Mouse (Mus musculus): Measurements from ENCODE around the gene Arfgef3.

The Arfgef3 gene

DNA sequence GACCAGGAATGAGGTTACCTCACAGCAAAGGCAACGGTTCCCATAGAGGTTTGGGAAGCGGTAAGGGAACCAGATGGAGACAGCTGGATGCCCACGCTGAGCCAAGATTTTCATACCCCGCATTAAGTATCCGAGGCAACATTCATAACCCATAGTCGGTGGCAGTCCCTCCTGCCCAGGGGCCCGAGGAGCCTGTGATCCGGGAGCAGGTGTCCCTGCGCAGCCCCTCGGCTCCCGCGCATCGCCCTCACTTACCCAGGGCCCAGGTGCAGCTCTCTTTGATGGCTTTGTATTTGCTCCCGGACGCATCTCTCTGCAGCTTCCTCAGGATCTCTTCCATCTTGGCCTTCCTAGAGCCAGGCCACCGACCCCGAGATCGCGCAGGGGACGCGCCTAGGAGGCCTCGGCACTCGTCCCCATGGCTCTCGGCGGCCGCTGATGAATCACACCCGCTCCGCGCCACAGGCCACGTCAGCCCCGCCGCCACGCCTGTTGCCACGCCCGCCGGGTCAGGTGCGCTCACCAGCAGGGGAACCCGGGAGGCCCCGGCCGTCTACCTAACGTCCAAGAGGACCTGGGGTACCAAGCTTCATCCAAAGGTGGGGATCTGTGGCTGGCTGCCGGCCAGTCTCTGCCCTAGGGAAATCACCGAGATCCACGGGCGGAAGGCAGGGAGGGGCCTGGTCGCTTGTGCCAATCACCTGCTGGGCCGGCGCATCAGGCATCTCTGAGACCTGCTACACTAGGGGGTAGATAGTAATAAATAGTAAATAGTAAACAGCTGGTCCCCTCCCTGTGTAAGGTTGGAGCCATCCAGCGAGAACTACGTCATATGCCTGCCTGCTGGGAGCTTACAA, at the start of gene Arfgef3:
Gene Arfgef3 (minus strand): TSS at position 664 of the 857 bp plus-strand sequence.
- DNase-seq = peak; percentile 63 to 68

GRCm38 (mm10) chr10:18790063-18790462, 46.3 kb upstream of the Arfgef3 start:
- no peak for DNase-seq

DNA sequence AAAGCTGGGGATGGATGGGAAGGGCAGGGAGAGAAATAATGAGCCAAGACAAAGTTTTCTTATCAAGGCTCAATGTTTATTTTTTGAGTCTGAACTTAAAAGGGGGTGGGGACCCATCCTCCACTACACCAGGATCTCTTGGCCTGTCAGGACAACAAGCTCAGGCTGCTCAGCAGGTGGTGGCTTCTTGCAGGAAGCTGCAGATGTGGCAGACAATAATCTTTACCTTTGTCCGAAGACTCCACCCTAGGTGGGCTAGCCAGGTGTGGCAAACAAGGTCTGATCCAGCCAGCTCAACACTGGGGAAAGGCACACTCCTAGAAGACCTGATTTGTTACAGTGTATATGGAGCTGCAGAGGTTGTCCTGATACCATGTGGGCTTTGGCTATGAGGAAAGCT, 44.9 kb upstream of the Arfgef3 start:
- no peak for DNase-seq

GRCm38 (mm10) chr10:18786693-18787092, 42.9 kb upstream of the Arfgef3 start, which contains the start of gene Gm4922:
Gm4922 (minus strand) TSS chr10:18786793.
- DNase-seq = no peak

- DNase-seq = no peak
Measured at GRCm38 (mm10) chr10:18777546-18777945, 33.8 kb upstream of the Arfgef3 start.

DNA sequence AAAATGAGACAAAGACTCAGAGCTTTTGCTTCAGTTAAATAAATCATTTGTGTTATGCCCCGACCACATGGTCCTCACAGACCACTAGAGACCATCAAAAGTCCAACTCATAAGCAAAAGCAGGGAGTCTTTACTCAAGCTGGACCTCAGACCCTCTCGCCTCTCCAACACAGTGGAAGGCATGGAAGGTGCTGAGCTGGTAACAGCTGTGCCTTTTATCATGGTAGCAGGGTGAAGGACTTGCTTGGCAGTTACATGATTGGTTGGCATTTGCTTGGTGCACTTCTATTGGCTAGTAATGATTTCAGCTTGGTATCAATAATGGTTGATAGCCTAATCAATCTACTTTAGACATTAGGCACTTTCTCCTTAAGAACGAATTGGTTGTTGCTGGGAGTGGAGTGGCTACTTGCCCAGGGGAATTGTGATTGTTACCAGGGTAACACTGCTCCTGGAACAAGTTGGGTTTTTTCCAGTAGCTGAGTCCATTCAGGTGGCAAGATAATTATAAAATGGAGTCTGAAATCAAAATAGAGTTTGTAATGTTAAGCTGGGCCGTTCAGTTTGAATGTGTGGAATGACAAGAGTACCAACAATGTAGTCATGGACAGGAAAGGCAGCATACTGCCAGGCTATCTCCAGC, 28.9 kb upstream of the Arfgef3 start:
- no peak for DNase-seq

- no peak for DNase-seq
Measured at GRCm38 (mm10) chr10:18769909-18770308, 26.2 kb upstream of the Arfgef3 start.

DNA sequence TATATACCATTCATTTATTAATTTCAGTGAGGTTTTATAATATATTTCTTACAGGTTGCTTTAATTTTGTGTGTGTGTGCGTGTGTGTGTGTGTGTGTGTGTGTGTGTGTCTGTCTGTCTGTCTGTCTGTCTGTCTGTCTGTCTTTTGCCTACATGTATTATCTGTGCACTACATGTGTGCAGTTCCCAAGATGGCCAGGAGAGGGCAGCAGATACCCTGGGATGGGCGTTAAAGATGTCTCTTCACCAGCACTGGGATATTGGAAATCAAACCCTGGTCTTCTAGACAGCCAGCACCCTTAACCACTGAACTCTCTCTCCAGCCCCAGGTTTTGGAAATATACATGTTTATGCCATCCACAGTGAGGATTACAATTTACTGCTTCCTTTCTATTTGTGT, 16.5 kb upstream of the Arfgef3 start:
- DNase-seq = peak in 1 of 2 experiments; percentile 43

DNA sequence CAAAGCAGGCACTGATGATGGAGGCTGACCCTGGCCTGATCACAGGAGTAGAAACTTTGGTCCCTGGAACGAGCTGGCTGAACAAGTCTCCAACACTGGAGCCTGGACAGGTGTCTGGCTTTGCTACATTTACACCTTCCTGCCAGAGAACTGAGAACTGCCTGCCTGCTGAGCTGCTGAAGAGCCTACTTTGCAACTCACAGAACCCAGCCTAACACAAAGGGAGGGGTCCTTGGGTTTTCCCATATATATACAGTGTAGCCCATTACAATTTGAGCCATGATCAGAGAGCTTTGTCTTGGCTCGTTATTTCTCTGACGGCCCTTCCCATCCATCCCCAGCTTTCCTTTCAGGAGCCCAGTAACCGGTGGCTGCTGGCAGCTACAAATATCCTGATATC, 6.3 kb upstream of the Arfgef3 start:
- DNase-seq = no peak

DNA sequence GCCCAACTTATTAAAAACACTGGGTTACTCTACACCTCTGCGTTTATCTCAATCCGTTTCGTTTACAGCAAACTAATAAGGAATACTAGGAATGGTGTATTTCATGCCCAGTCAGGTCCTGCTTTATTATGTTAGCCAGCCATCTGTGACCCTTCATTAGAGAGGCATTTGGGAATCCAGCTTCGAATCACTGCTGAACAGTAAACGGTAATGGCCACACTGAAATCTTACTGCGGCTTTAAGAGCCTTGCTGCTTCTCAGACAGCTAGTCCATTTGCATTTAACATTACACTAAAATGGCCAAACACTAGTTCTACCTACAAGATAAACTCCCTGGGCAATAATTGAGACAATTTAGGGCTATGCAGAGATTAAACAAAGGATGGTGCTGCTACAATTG, 1.7 kb downstream of the Arfgef3 start:
- DNase-seq = no peak

- DNase-seq = peak; percentile 35 to 37
Measured at GRCm38 (mm10) chr10:18741024-18741423, 2.7 kb downstream of the Arfgef3 start.

DNA sequence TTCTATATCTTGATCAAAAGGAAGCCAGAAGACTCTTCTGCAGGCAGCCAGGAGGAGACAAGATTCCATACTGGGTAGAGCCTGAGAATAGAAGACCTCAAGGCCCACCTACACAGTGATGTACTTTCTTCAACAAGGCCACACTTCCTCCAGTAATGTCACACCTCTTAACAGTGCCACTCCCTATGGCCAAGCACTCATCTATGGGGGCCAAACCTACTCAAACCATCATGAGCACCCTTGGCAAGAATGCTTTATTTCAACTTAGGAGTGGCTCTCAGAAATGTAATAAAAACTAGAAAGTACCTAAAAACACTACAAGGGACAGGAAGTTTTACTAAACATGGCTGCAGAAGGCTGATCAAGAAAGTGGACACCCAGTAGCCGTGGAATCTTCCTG, 15.2 kb downstream of the Arfgef3 start:
- DNase-seq = no peak

DNA sequence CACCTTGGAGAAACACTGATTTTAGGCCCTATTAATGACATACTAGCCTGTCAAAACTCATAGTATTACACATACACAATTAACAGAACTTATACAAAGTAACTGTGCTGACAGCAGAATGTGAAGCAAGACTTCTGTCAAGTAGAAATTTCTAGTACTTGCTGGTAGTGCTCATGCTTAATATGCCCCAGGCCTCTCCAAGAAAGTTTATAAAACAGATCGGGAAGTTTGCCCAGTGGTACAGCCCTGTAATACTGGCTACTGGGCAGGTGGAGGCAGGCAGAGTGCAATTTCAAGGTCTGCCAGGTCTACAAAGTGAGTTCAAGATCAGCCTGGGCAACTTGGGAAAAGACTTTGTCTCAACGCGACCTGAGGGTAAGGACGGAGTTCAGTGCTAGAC, 32.3 kb downstream of the Arfgef3 start:
- DNase-seq = no peak

- no peak for DNase-seq
Measured at GRCm38 (mm10) chr10:18710949-18711348, 32.8 kb downstream of the Arfgef3 start.

DNA sequence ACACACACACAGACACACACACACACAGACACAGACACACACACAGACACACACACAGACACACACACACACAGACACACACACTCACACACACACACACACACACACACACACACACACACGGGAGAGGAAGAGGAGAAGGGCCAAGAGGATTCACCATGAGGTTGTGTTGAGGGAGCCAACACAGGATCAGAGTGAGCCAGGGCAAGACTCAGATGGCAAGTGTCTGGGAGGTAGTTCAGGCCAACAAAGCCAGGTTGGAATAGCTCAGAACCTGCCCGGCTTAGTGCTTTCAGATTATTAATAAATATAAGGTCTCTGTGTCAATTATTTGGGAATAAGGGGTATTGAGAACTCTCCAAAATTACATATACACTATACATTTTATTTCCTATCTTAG, 33.9 kb downstream of the Arfgef3 start:
- no peak for DNase-seq

GRCm38 (mm10) chr10:18708641-18709040, 35.1 kb downstream of the Arfgef3 start:
- DNase-seq = no peak

- no peak for DNase-seq
Measured at GRCm38 (mm10) chr10:18704393-18705120, 39.2 kb downstream of the Arfgef3 start.

DNA sequence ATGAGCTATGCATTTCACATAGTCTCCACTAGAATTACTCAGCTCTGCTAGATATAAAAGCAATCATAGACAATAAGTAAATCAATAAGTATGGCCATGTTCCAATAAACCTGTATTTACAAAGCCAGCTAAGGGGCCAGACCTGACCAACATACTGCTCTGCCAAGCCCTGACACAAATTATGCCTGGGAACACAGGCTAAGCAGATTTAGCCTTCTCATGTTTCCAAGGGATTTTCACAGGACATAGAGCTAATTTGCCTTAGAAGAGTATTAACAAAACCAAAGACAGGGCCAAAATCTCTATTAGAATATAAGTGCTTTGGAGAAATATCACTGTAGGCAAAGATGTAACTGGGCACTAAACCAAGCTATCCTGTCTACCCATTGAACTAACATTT, 42.2 kb downstream of the Arfgef3 start:
- DNase-seq = no peak

- DNase-seq = no peak
Measured at GRCm38 (mm10) chr10:18700117-18700516, 43.6 kb downstream of the Arfgef3 start.

DNA sequence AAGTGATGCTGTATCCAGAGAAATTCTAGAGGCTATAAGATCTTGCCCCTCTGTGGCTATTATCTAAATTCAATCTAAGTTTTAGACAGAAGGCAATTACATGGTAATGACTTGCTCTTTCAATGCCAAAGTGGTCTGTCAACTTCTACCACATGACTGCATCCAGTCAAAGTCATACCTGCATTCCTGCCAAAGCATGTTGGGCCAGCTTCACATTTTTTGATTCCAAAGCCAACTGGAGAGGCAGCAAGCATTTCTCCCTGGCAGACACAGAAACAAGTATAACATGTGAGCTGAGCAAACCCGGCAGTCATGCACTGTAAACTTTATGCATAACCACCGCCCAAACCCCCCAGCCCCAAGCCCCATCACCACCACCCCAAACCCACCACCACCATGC, 44.6 kb downstream of the Arfgef3 start:
- no peak for DNase-seq

DNA sequence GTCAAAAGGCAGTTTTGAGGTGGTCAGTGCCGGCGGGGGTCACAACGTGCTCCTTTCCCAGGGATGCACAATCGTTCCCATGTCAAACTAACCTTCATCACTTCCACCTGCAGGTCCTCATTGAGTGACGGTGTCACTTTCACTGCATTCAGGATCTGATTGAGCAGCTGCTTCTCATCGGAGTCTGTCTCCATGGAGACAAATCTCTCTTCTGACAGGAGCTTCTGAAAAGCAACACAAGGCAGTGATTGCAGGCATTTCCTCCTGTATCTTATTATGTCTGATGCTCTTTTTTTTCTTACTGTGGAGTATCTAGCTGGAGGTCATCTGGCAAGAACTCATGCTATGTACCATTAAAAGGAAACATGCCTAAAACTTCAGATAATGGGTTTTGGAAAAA, 47.3 kb downstream of the Arfgef3 start:
- no peak for DNase-seq

- DNase-seq = no peak
Measured at GRCm38 (mm10) chr10:18688234-18688633, 55.5 kb downstream of the Arfgef3 start.

GRCm38 (mm10) chr10:18681385-18681954, 62.3 kb downstream of the Arfgef3 start:
- DNase-seq = no peak
